Mouse (Mus musculus) erythroblast, adult 5-6 weeks (primary cell): ENCODE results near the gene Hs3st1. TPM values are rescaled to one million over a fixed set of nuclear protein-coding genes. Genes with fewer than 3 reads are reported as not detected.

Experiments used
- ATAC-seq: replicated peaks from 2 replicates; pipeline ENCODE4 v1.8.0; 2016; ENCODE audit warnings: moderate number of reproducible peaks, mild to moderate bottlenecking, moderate TSS enrichment, inconsistent platforms; ENCODE audit not compliant: poor library complexity, low FRiP score, severe bottlenecking
- total RNA-seq, 2 experiments: library from RNA; stranded (forward) in 1 of 2; stranded (reverse) in 1 of 2; fragments of 150-400 nt in 1 of 2; fragments of 200-764, 138-1000 nt in 1 of 2; gene quantifications; 2 replicates each; pipeline versions ENCODE4 v1.2.3 to v1.2.4; 2015 to 2017; ENCODE audit warnings: low replicate concordance in 2 of 2

The Hs3st1 gene
- total RNA-seq, 2 experiments from 2014 or later: not detected

- no peak for ATAC-seq
Observed at GRCm38 (mm10) chr5:39643924-39644826, 111.1 kb downstream of the Hs3st1 start.

GRCm38 (mm10) chr5:39643260-39643923, 111.9 kb downstream of the Hs3st1 start:
- ATAC-seq: no peak

- no peak for ATAC-seq
Observed at GRCm38 (mm10) chr5:39642222-39642770, 113.0 kb downstream of the Hs3st1 start.

- no peak for ATAC-seq
Observed at GRCm38 (mm10) chr5:39639438-39640177, 115.7 kb downstream of the Hs3st1 start.

GRCm38 (mm10) chr5:39638926-39639325, 116.3 kb downstream of the Hs3st1 start:
- no peak for ATAC-seq

- no peak for ATAC-seq
Observed at GRCm38 (mm10) chr5:39637874-39638273, 117.4 kb downstream of the Hs3st1 start.

GRCm38 (mm10) chr5:39636090-39636489, 119.2 kb downstream of the Hs3st1 start:
- no peak for ATAC-seq

GRCm38 (mm10) chr5:39634300-39635047, 120.8 kb downstream of the Hs3st1 start:
- ATAC-seq: no peak

- no peak for ATAC-seq
Observed at GRCm38 (mm10) chr5:39633206-39633605, 122.1 kb downstream of the Hs3st1 start.

- no peak for ATAC-seq
Observed at GRCm38 (mm10) chr5:39630841-39631240, 124.4 kb downstream of the Hs3st1 start.

GRCm38 (mm10) chr5:39625037-39625473, 130.2 kb downstream of the Hs3st1 start:
- ATAC-seq: no peak

GRCm38 (mm10) chr5:39624218-39624590, 131.1 kb downstream of the Hs3st1 start:
- no peak for ATAC-seq

GRCm38 (mm10) chr5:39623304-39624217, 131.7 kb downstream of the Hs3st1 start:
- ATAC-seq: no peak

- ATAC-seq: no peak
Observed at GRCm38 (mm10) chr5:39620206-39620866, 134.9 kb downstream of the Hs3st1 start.

GRCm38 (mm10) chr5:39617354-39617977, 137.8 kb downstream of the Hs3st1 start:
- ATAC-seq: no peak

- ATAC-seq: no peak
Observed at GRCm38 (mm10) chr5:39615202-39615601, 140.1 kb downstream of the Hs3st1 start.

GRCm38 (mm10) chr5:39613534-39613933, 141.7 kb downstream of the Hs3st1 start:
- no peak for ATAC-seq
